Mouse (Mus musculus): ENCODE results near the gene Gsg1l. TPM values are rescaled to one million over a fixed set of nuclear protein-coding genes. Genes with fewer than 3 reads are reported as not detected.

Gene Gsg1l
- polyA plus RNA-seq (2014; fragmentation: Nextera tagmentation; extraction: Ambion mirVana) = 0.65 and 0.77 TPM in 2 replicates

- Histone ChIP-seq H3K9me3 (ENCODE audit: control insufficient read depth, low read depth, low read length) (no peaks in the 10 kb centered on the region), H3K27me3 (ENCODE audit: control insufficient read depth, insufficient read depth, low read length) (peaks cover 38% of the 10 kb centered on the region), H3K27ac (ENCODE audit: low read length) (no peak within 1 kb of the TSS), H3K36me3 (ENCODE audit: control insufficient read depth, insufficient read depth, low read length) (no peaks in the 10 kb centered on the region), H3K9ac (replicated peaks; ENCODE audit: low read depth, low read length) (no peak within 1 kb of the TSS; the same call in 1 of the 2 replicates), H3K4me1 (ENCODE audit: control insufficient read depth, insufficient read depth, low read length) (peaks cover 6% of the 10 kb centered on the region), H3K4me3 (ENCODE audit: low read depth, low read length) (peak within 1 kb of the TSS; percentile 51), H3K4me2 (replicated peaks; ENCODE audit: low read depth, low read length) (peak within 1 kb of the TSS; percentile 99)
- no peak for ATAC-seq (ENCODE audit: insufficient number of reproducible peaks, insufficient read depth, low FRiP score, low read depth)
- 0% methylated on average over 49 of the region's 49 CpGs for WGBS
Measured at GRCm38 (mm10) chr7:126082286-126082741, at the start of gene Gsg1l. TSS of gene Gsg1l (minus strand) at chr7:126082411.

GRCm38 (mm10) chr7:126127673-126128072 lies 45.5 kb upstream of the Gsg1l start:
- H3K9ac ChIP-seq (replicated peaks; ENCODE audit: low read depth, low read length) = no peak overlapping the region
- no peak overlapping the region for H3K4me2 ChIP-seq (replicated peaks; ENCODE audit: low read depth, low read length)
- H3K4me1 ChIP-seq (ENCODE audit: control insufficient read depth, insufficient read depth, low read length) = no peaks in the 10 kb centered on the region
- 89% methylated on average over 2 of the region's 2 CpGs for WGBS
- ATAC-seq (ENCODE audit: insufficient number of reproducible peaks, insufficient read depth, low FRiP score, low read depth) = no peak
- H3K36me3 ChIP-seq (ENCODE audit: control insufficient read depth, insufficient read depth, low read length) = peaks cover 53% of the 10 kb centered on the region
- H3K27me3 ChIP-seq (ENCODE audit: control insufficient read depth, insufficient read depth, low read length) = no peaks in the 10 kb centered on the region
- H3K27ac ChIP-seq (ENCODE audit: low read length) = no peak overlapping the region
- no peak overlapping the region for H3K4me3 ChIP-seq (ENCODE audit: low read depth, low read length)
- no peaks in the 10 kb centered on the region for H3K9me3 ChIP-seq (ENCODE audit: control insufficient read depth, low read depth, low read length)

GRCm38 (mm10) chr7:126126502-126126901 lies 44.3 kb upstream of the Gsg1l start:
- ATAC-seq (ENCODE audit: insufficient number of reproducible peaks, insufficient read depth, low FRiP score, low read depth) = peak; percentile 72
- no peak overlapping the region; the same call in 1 of the 2 replicates for H3K27ac ChIP-seq (ENCODE audit: low read length)
- no peaks in the 10 kb centered on the region for H3K27me3 ChIP-seq (ENCODE audit: control insufficient read depth, insufficient read depth, low read length)
- 62% methylated on average over 3 of the region's 3 CpGs for WGBS
- H3K4me2 ChIP-seq (replicated peaks; ENCODE audit: low read depth, low read length) = no peak overlapping the region
- peaks cover 57% of the 10 kb centered on the region for H3K36me3 ChIP-seq (ENCODE audit: control insufficient read depth, insufficient read depth, low read length)
- no peak overlapping the region for H3K4me3 ChIP-seq (ENCODE audit: low read depth, low read length)
- H3K9me3 ChIP-seq (ENCODE audit: control insufficient read depth, low read depth, low read length) = no peaks in the 10 kb centered on the region
- no peaks in the 10 kb centered on the region for H3K4me1 ChIP-seq (ENCODE audit: control insufficient read depth, insufficient read depth, low read length)
- no peak overlapping the region for H3K9ac ChIP-seq (replicated peaks; ENCODE audit: low read depth, low read length)

- H3K4me3 ChIP-seq (ENCODE audit: low read depth, low read length) = no peak overlapping the region
- H3K27ac ChIP-seq (ENCODE audit: low read length) = peak overlapping the region; percentile 39; the same call in 1 of the 2 replicates
- ATAC-seq (ENCODE audit: insufficient number of reproducible peaks, insufficient read depth, low FRiP score, low read depth) = peak; percentile 46; the same call in 1 of the 2 replicates
- H3K27me3 ChIP-seq (ENCODE audit: control insufficient read depth, insufficient read depth, low read length) = no peaks in the 10 kb centered on the region
- no peaks in the 10 kb centered on the region for H3K4me1 ChIP-seq (ENCODE audit: control insufficient read depth, insufficient read depth, low read length)
- peaks cover 41% of the 10 kb centered on the region for H3K36me3 ChIP-seq (ENCODE audit: control insufficient read depth, insufficient read depth, low read length)
- no peak overlapping the region for H3K4me2 ChIP-seq (replicated peaks; ENCODE audit: low read depth, low read length)
- 90% methylated on average over 4 of the region's 4 CpGs for WGBS
- no peak overlapping the region for H3K9ac ChIP-seq (replicated peaks; ENCODE audit: low read depth, low read length)
- no peaks in the 10 kb centered on the region for H3K9me3 ChIP-seq (ENCODE audit: control insufficient read depth, low read depth, low read length)
Measured at GRCm38 (mm10) chr7:126121533-126121932, 39.3 kb upstream of the Gsg1l start.

GRCm38 (mm10) chr7:126119819-126120218 lies 37.6 kb upstream of the Gsg1l start:
- peaks cover 51% of the 10 kb centered on the region for H3K36me3 ChIP-seq (ENCODE audit: control insufficient read depth, insufficient read depth, low read length)
- no peak overlapping the region for H3K4me3 ChIP-seq (ENCODE audit: low read depth, low read length)
- H3K4me1 ChIP-seq (ENCODE audit: control insufficient read depth, insufficient read depth, low read length) = no peaks in the 10 kb centered on the region
- H3K9ac ChIP-seq (replicated peaks; ENCODE audit: low read depth, low read length) = no peak overlapping the region
- no peak overlapping the region for H3K27ac ChIP-seq (ENCODE audit: low read length)
- H3K4me2 ChIP-seq (replicated peaks; ENCODE audit: low read depth, low read length) = no peak overlapping the region
- ATAC-seq (ENCODE audit: insufficient number of reproducible peaks, insufficient read depth, low FRiP score, low read depth) = no peak
- no peaks in the 10 kb centered on the region for H3K9me3 ChIP-seq (ENCODE audit: control insufficient read depth, low read depth, low read length)
- H3K27me3 ChIP-seq (ENCODE audit: control insufficient read depth, insufficient read depth, low read length) = no peaks in the 10 kb centered on the region
- WGBS = 84% methylated on average over 6 of the region's 6 CpGs

- H3K27me3 ChIP-seq (ENCODE audit: control insufficient read depth, insufficient read depth, low read length) = no peaks in the 10 kb centered on the region
- H3K27ac ChIP-seq (ENCODE audit: low read length) = no peak overlapping the region
- H3K9ac ChIP-seq (replicated peaks; ENCODE audit: low read depth, low read length) = no peak overlapping the region
- H3K4me3 ChIP-seq (ENCODE audit: low read depth, low read length) = no peak overlapping the region
- H3K4me1 ChIP-seq (ENCODE audit: control insufficient read depth, insufficient read depth, low read length) = no peaks in the 10 kb centered on the region
- 88% methylated on average over 4 of the region's 4 CpGs for WGBS
- H3K4me2 ChIP-seq (replicated peaks; ENCODE audit: low read depth, low read length) = no peak overlapping the region
- H3K36me3 ChIP-seq (ENCODE audit: control insufficient read depth, insufficient read depth, low read length) = peaks cover 75% of the 10 kb centered on the region
- H3K9me3 ChIP-seq (ENCODE audit: control insufficient read depth, low read depth, low read length) = no peaks in the 10 kb centered on the region
- ATAC-seq (ENCODE audit: insufficient number of reproducible peaks, insufficient read depth, low FRiP score, low read depth) = no peak
Measured at GRCm38 (mm10) chr7:126113263-126113662, 31.1 kb upstream of the Gsg1l start.

- no peak for ATAC-seq (ENCODE audit: insufficient number of reproducible peaks, insufficient read depth, low FRiP score, low read depth)
- H3K4me1 ChIP-seq (ENCODE audit: control insufficient read depth, insufficient read depth, low read length) = no peaks in the 10 kb centered on the region
- H3K9me3 ChIP-seq (ENCODE audit: control insufficient read depth, low read depth, low read length) = no peaks in the 10 kb centered on the region
- no peaks in the 10 kb centered on the region for H3K27me3 ChIP-seq (ENCODE audit: control insufficient read depth, insufficient read depth, low read length)
- H3K4me2 ChIP-seq (replicated peaks; ENCODE audit: low read depth, low read length) = no peak overlapping the region
- H3K36me3 ChIP-seq (ENCODE audit: control insufficient read depth, insufficient read depth, low read length) = peaks cover 91% of the 10 kb centered on the region
- 79% methylated on average over 2 of the region's 2 CpGs for WGBS
- no peak overlapping the region for H3K27ac ChIP-seq (ENCODE audit: low read length)
- no peak overlapping the region for H3K4me3 ChIP-seq (ENCODE audit: low read depth, low read length)
- H3K9ac ChIP-seq (replicated peaks; ENCODE audit: low read depth, low read length) = no peak overlapping the region
Measured at GRCm38 (mm10) chr7:126111230-126111629, 29.0 kb upstream of the Gsg1l start.

GRCm38 (mm10) chr7:126109898-126110297 lies 27.7 kb upstream of the Gsg1l start:
- Histone ChIP-seq H3K27ac (ENCODE audit: low read length) (no peak overlapping the region), H3K27me3 (ENCODE audit: control insufficient read depth, insufficient read depth, low read length) (no peaks in the 10 kb centered on the region), H3K4me3 (ENCODE audit: low read depth, low read length) (no peak overlapping the region), H3K4me1 (ENCODE audit: control insufficient read depth, insufficient read depth, low read length) (no peaks in the 10 kb centered on the region), H3K9ac (replicated peaks; ENCODE audit: low read depth, low read length) (no peak overlapping the region), H3K36me3 (ENCODE audit: control insufficient read depth, insufficient read depth, low read length) (peaks cover 90% of the 10 kb centered on the region), H3K9me3 (ENCODE audit: control insufficient read depth, low read depth, low read length) (no peaks in the 10 kb centered on the region), H3K4me2 (replicated peaks; ENCODE audit: low read depth, low read length) (no peak overlapping the region)
- ATAC-seq (ENCODE audit: insufficient number of reproducible peaks, insufficient read depth, low FRiP score, low read depth) = no peak
- 81% methylated on average over 3 of the region's 3 CpGs for WGBS

- Histone ChIP-seq H3K4me1 (ENCODE audit: control insufficient read depth, insufficient read depth, low read length) (no peaks in the 10 kb centered on the region), H3K27me3 (ENCODE audit: control insufficient read depth, insufficient read depth, low read length) (no peaks in the 10 kb centered on the region), H3K4me3 (ENCODE audit: low read depth, low read length) (no peak overlapping the region), H3K36me3 (ENCODE audit: control insufficient read depth, insufficient read depth, low read length) (peaks cover 56% of the 10 kb centered on the region), H3K9me3 (ENCODE audit: control insufficient read depth, low read depth, low read length) (no peaks in the 10 kb centered on the region), H3K27ac (ENCODE audit: low read length) (no peak overlapping the region), H3K9ac (replicated peaks; ENCODE audit: low read depth, low read length) (no peak overlapping the region), H3K4me2 (replicated peaks; ENCODE audit: low read depth, low read length) (no peak overlapping the region)
- WGBS = 92% methylated on average over 11 of the region's 11 CpGs
- ATAC-seq (ENCODE audit: insufficient number of reproducible peaks, insufficient read depth, low FRiP score, low read depth) = no peak
Measured at GRCm38 (mm10) chr7:126100440-126100839, 18.2 kb upstream of the Gsg1l start.

Data from stomach, embryonic 14.5 days (tissue).